Mouse (Mus musculus) megakaryocyte, embryonic 14.5 days (primary cell): ENCODE measurements around the gene Ptges3l.

Experiments
- FLI1 ChIP-seq: IDR thresholded peaks from 2 replicates; pipeline ENCODE4 v1.6.1; 2012; ENCODE audit warnings: low read length, inconsistent platforms, mixed read lengths
- GATA1 ChIP-seq: IDR thresholded peaks from 3 replicates; pipeline ENCODE4 v1.6.1; 2012; ENCODE audit warnings: mixed read lengths, low read length, inconsistent platforms, borderline replicate concordance

GRCm38 (mm10) chr11:101448899-101449298, 23.8 kb upstream of the Ptges3l start:
- TF ChIP-seq GATA1 (no peak), FLI1 (no peak)
